Mouse (Mus musculus) limb, embryonic 10.5 days (tissue): ENCODE data around the gene Rpl3. TPM values are rescaled to one million over a fixed set of nuclear protein-coding genes. Genes with fewer than 3 reads are reported as not detected.

Source experiments
- DNase-seq: peaks from one replicate; pipeline ENCODE4 v3.0.0-alpha.2; 2017; ENCODE audit warnings: low spot score
- H3K27ac ChIP-seq: fragments of 300-500 bp; sonication (generic); 2 replicates; pipeline ENCODE4 v1.5.1; 2016; ENCODE audit warnings: mild to moderate bottlenecking
- H3K27me3 ChIP-seq: fragments of 300-500 bp; sonication (generic); 2 replicates; pipeline ENCODE4 v1.6.1; 2016; ENCODE audit warnings: low read depth, mild to moderate bottlenecking; ENCODE audit not compliant: poor library complexity, severe bottlenecking
- H3K36me3 ChIP-seq: fragments of 300-500 bp; sonication (generic); 2 replicates; pipeline ENCODE4 v1.6.1; 2016; ENCODE audit warnings: mild to moderate bottlenecking, moderate library complexity
- H3K4me1 ChIP-seq: fragments of 300-500 bp; sonication (generic); 2 replicates; pipeline ENCODE4 v1.6.1; 2016
- H3K4me3 ChIP-seq: fragments of 300-500 bp; sonication (generic); 2 replicates; pipeline ENCODE4 v1.5.1; 2016; ENCODE audit warnings: mild to moderate bottlenecking, moderate library complexity
- H3K9me3 ChIP-seq: fragments of 300-500 bp; sonication (generic); replicated peaks from 2 replicates; pipeline ENCODE4 v1.6.1; 2016; ENCODE audit warnings: mild to moderate bottlenecking
- WGBS: fragments of 180-500 bp; shearing (Covaris S2); methylation state at CpG from one replicate; pipeline ENCODE4 v1.1.7; 2016; 5-methylcytosine and 5-hydroxymethylcytosine counted together
- polyA plus RNA-seq: library from polyadenylated mRNA; unstranded; fragments of >200 nt; fragmentation: Nextera tagmentation; extraction: Ambion mirVana; gene quantifications from 2 replicates; pipeline ENCODE4 v1.2.1, GENCODE M21; 2016

Rpl3 gene
- polyA plus RNA-seq, 1 experiment from 2014 or later, result 1,077 TPM

- H3K27ac ChIP-seq, result no peak overlapping the region
- 91% methylated on average over 8 of the region's 8 CpGs for WGBS
- H3K4me1 ChIP-seq, result no peaks in the 10 kb centered on the region
- no peaks in the 10 kb centered on the region for H3K27me3 ChIP-seq
- no peak for DNase-seq
- H3K36me3 ChIP-seq, result no peaks in the 10 kb centered on the region
- no peak overlapping the region for H3K4me3 ChIP-seq
- H3K9me3 ChIP-seq, result no peaks in the 10 kb centered on the region
Measured at GRCm38 (mm10) chr15:80107143-80107542, 15.5 kb upstream of the Rpl3 start.

- Histone ChIP-seq H3K9me3 (no peaks in the 10 kb centered on the region), H3K36me3 (no peaks in the 10 kb centered on the region), H3K27me3 (peaks cover 5% of the 10 kb centered on the region), H3K4me1 (no peaks in the 10 kb centered on the region), H3K27ac (no peak overlapping the region), H3K4me3 (no peak overlapping the region)
- 82% methylated on average over 12 of the region's 12 CpGs for WGBS
- DNase-seq, result no peak
Measured at GRCm38 (mm10) chr15:80105490-80106410, 14.1 kb upstream of the Rpl3 start.

GRCm38 (mm10) chr15:80102495-80102894, 10.8 kb upstream of the Rpl3 start:
- Histone ChIP-seq H3K4me3 (no peak overlapping the region), H3K36me3 (no peaks in the 10 kb centered on the region), H3K9me3 (no peaks in the 10 kb centered on the region), H3K4me1 (peaks cover 15% of the 10 kb centered on the region), H3K27ac (no peak overlapping the region), H3K27me3 (peaks cover 36% of the 10 kb centered on the region)
- DNase-seq, result no peak
- 88% methylated on average over 6 of the region's 6 CpGs for WGBS

- Histone ChIP-seq H3K36me3 (no peaks in the 10 kb centered on the region), H3K4me1 (peaks cover 24% of the 10 kb centered on the region), H3K9me3 (no peaks in the 10 kb centered on the region), H3K27ac (no peak overlapping the region), H3K4me3 (no peak overlapping the region), H3K27me3 (peaks cover 46% of the 10 kb centered on the region)
- DNase-seq, result no peak
- 77% methylated on average over 6 of the region's 6 CpGs for WGBS
Measured at GRCm38 (mm10) chr15:80101503-80101902, 9.8 kb upstream of the Rpl3 start.

GRCm38 (mm10) chr15:80100871-80101270, 9.2 kb upstream of the Rpl3 start:
- peaks cover 53% of the 10 kb centered on the region for H3K27me3 ChIP-seq
- no peaks in the 10 kb centered on the region for H3K9me3 ChIP-seq
- no peak overlapping the region for H3K27ac ChIP-seq
- H3K36me3 ChIP-seq, result no peaks in the 10 kb centered on the region
- H3K4me3 ChIP-seq, result no peak overlapping the region
- peaks cover 24% of the 10 kb centered on the region for H3K4me1 ChIP-seq
- 89% methylated on average over 10 of the region's 10 CpGs for WGBS
- no peak for DNase-seq

GRCm38 (mm10) chr15:80100196-80100595, 8.5 kb upstream of the Rpl3 start:
- H3K9me3 ChIP-seq, result no peaks in the 10 kb centered on the region
- H3K36me3 ChIP-seq, result no peaks in the 10 kb centered on the region
- WGBS, result 85% methylated on average over 3 of the region's 3 CpGs
- H3K4me3 ChIP-seq, result no peak overlapping the region
- DNase-seq, result no peak
- H3K27ac ChIP-seq, result no peak overlapping the region
- H3K4me1 ChIP-seq, result peaks cover 24% of the 10 kb centered on the region
- H3K27me3 ChIP-seq, result peaks cover 58% of the 10 kb centered on the region

- Histone ChIP-seq H3K36me3 (no peaks in the 10 kb centered on the region), H3K27ac (no peak overlapping the region), H3K27me3 (peaks cover 61% of the 10 kb centered on the region), H3K4me3 (no peak overlapping the region), H3K9me3 (no peaks in the 10 kb centered on the region), H3K4me1 (peaks cover 24% of the 10 kb centered on the region)
- WGBS, result 79% methylated on average over 3 of the region's 3 CpGs
- no peak for DNase-seq
Measured at GRCm38 (mm10) chr15:80099477-80099876, 7.8 kb upstream of the Rpl3 start.

- peaks cover 24% of the 10 kb centered on the region for H3K4me1 ChIP-seq
- peaks cover 67% of the 10 kb centered on the region for H3K27me3 ChIP-seq
- H3K27ac ChIP-seq, result no peak overlapping the region
- no peak overlapping the region for H3K4me3 ChIP-seq
- no peak for DNase-seq
- WGBS, result 46% methylated on average over 9 of the region's 9 CpGs
- H3K9me3 ChIP-seq, result no peaks in the 10 kb centered on the region
- no peaks in the 10 kb centered on the region for H3K36me3 ChIP-seq
Measured at GRCm38 (mm10) chr15:80098809-80099208, 7.1 kb upstream of the Rpl3 start.

- H3K36me3 ChIP-seq, result no peaks in the 10 kb centered on the region
- 36% methylated on average over 8 of the region's 8 CpGs for WGBS
- no peak overlapping the region for H3K4me3 ChIP-seq
- peaks cover 24% of the 10 kb centered on the region for H3K4me1 ChIP-seq
- no peaks in the 10 kb centered on the region for H3K9me3 ChIP-seq
- no peak for DNase-seq
- peaks cover 75% of the 10 kb centered on the region for H3K27me3 ChIP-seq
- 0 out of 2 replicates have a peak overlapping the region, but pooled peaks have one; percentile 64 for H3K27ac ChIP-seq
Measured at GRCm38 (mm10) chr15:80097999-80098461, 6.4 kb upstream of the Rpl3 start.

GRCm38 (mm10) chr15:80096946-80097881, 5.5 kb upstream of the Rpl3 start:
- H3K4me1 ChIP-seq, result peaks cover 30% of the 10 kb centered on the region
- peaks cover 83% of the 10 kb centered on the region for H3K27me3 ChIP-seq
- peak; percentile 77 for DNase-seq
- H3K4me3 ChIP-seq, result peak overlapping the region; percentile 26
- peak overlapping the region; percentile 64 for H3K27ac ChIP-seq
- no peaks in the 10 kb centered on the region for H3K9me3 ChIP-seq
- 20% methylated on average over 18 of the region's 20 CpGs for WGBS
- no peaks in the 10 kb centered on the region for H3K36me3 ChIP-seq

GRCm38 (mm10) chr15:80096406-80096805, 4.7 kb upstream of the Rpl3 start:
- 72% methylated on average over 10 of the region's 10 CpGs for WGBS
- Histone ChIP-seq H3K27me3 (peaks cover 87% of the 10 kb centered on the region), H3K4me3 (no peak overlapping the region), H3K36me3 (no peaks in the 10 kb centered on the region), H3K27ac (no peak overlapping the region), H3K4me1 (peaks cover 38% of the 10 kb centered on the region), H3K9me3 (no peaks in the 10 kb centered on the region)
- no peak for DNase-seq

GRCm38 (mm10) chr15:80095596-80095995, 3.9 kb upstream of the Rpl3 start:
- H3K27ac ChIP-seq, result no peak overlapping the region
- H3K36me3 ChIP-seq, result no peaks in the 10 kb centered on the region
- H3K9me3 ChIP-seq, result no peaks in the 10 kb centered on the region
- no peak for DNase-seq
- WGBS, result 89% methylated on average over 1 of the region's 1 CpGs
- H3K4me1 ChIP-seq, result peaks cover 47% of the 10 kb centered on the region
- peaks cover 94% of the 10 kb centered on the region for H3K27me3 ChIP-seq
- no peak overlapping the region for H3K4me3 ChIP-seq

- 94% methylated on average over 13 of the region's 13 CpGs for WGBS
- H3K4me1 ChIP-seq, result peaks cover 48% of the 10 kb centered on the region
Measured at GRCm38 (mm10) chr15:80094201-80094600, 2.5 kb upstream of the Rpl3 start.

More at GRCm38 (mm10) chr15:80094201-80094600, 2.5 kb upstream of the Rpl3 start:
- H3K4me3 ChIP-seq, result no peak overlapping the region
- no peak for DNase-seq
- H3K27me3 ChIP-seq, result peaks cover 94% of the 10 kb centered on the region
- H3K36me3 ChIP-seq, result no peaks in the 10 kb centered on the region
- H3K9me3 ChIP-seq, result no peaks in the 10 kb centered on the region
- no peak overlapping the region for H3K27ac ChIP-seq
